Mouse (Mus musculus): ENCODE measurements around the gene Cfap58.

The Cfap58 gene

GRCm38 (mm10) chr19:47978109-47978701 lies 40.7 kb downstream of the Cfap58 start:
- DNase-seq (ENCODE audit: low read depth, low spot score) = no peak

GRCm38 (mm10) chr19:47979446-47979845 lies 42.0 kb downstream of the Cfap58 start:
- no peak for DNase-seq (ENCODE audit: low read depth, low spot score)

- DNase-seq (ENCODE audit: low read depth, low spot score) = no peak
Observed at GRCm38 (mm10) chr19:47980241-47980640, 42.8 kb downstream of the Cfap58 start.

GRCm38 (mm10) chr19:47985606-47986213 lies 48.2 kb downstream of the Cfap58 start:
- DNase-seq (ENCODE audit: low read depth, low spot score) = peak; percentile 77

GRCm38 (mm10) chr19:47987986-47988385 lies 50.5 kb downstream of the Cfap58 start:
- no peak for DNase-seq (ENCODE audit: low read depth, low spot score)

- peak; percentile 64 for DNase-seq (ENCODE audit: low read depth, low spot score)
Observed at GRCm38 (mm10) chr19:47988456-47988855, 51.0 kb downstream of the Cfap58 start.

GRCm38 (mm10) chr19:47988880-47989574 lies 51.6 kb downstream of the Cfap58 start:
- DNase-seq (ENCODE audit: low read depth, low spot score) = no peak

- DNase-seq (ENCODE audit: low read depth, low spot score) = no peak
Observed at GRCm38 (mm10) chr19:47989575-47989891, 52.1 kb downstream of the Cfap58 start.

- no peak for DNase-seq (ENCODE audit: low read depth, low spot score)
Observed at GRCm38 (mm10) chr19:48001240-48001639, 63.8 kb downstream of the Cfap58 start.

GRCm38 (mm10) chr19:48001774-48002173 lies 64.3 kb downstream of the Cfap58 start:
- DNase-seq (ENCODE audit: low read depth, low spot score) = no peak

GRCm38 (mm10) chr19:48008771-48009413 lies 71.4 kb downstream of the Cfap58 start:
- no peak for DNase-seq (ENCODE audit: low read depth, low spot score)

GRCm38 (mm10) chr19:48009586-48010331 lies 72.3 kb downstream of the Cfap58 start:
- no peak for DNase-seq (ENCODE audit: low read depth, low spot score)

- no peak for DNase-seq (ENCODE audit: low read depth, low spot score)
Observed at GRCm38 (mm10) chr19:48020103-48020502, 82.6 kb downstream of the Cfap58 start.

- no peak for DNase-seq (ENCODE audit: low read depth, low spot score)
Observed at GRCm38 (mm10) chr19:48021435-48021834, 84.0 kb downstream of the Cfap58 start.

GRCm38 (mm10) chr19:48022763-48023162 lies 85.3 kb downstream of the Cfap58 start:
- DNase-seq (ENCODE audit: low read depth, low spot score) = no peak

GRCm38 (mm10) chr19:48023726-48024125 lies 86.3 kb downstream of the Cfap58 start:
- DNase-seq (ENCODE audit: low read depth, low spot score) = no peak

GRCm38 (mm10) chr19:48025366-48025765 lies 87.9 kb downstream of the Cfap58 start:
- no peak for DNase-seq (ENCODE audit: low read depth, low spot score)

GRCm38 (mm10) chr19:48026882-48027281 lies 89.4 kb downstream of the Cfap58 start:
- DNase-seq (ENCODE audit: low read depth, low spot score) = no peak

- DNase-seq (ENCODE audit: low read depth, low spot score) = no peak
Observed at GRCm38 (mm10) chr19:48039554-48039953, 102.1 kb downstream of the Cfap58 start.

- no peak for DNase-seq (ENCODE audit: low read depth, low spot score)
Observed at GRCm38 (mm10) chr19:48047315-48047714, 109.8 kb downstream of the Cfap58 start.

GRCm38 (mm10) chr19:48049361-48049760 lies 111.9 kb downstream of the Cfap58 start:
- no peak for DNase-seq (ENCODE audit: low read depth, low spot score)

- DNase-seq (ENCODE audit: low read depth, low spot score) = no peak
Observed at GRCm38 (mm10) chr19:48063289-48063688, 125.8 kb downstream of the Cfap58 start.
